8 mouse cellular contexts compared by ENCODE assay signal in the genomic region with DNA sequence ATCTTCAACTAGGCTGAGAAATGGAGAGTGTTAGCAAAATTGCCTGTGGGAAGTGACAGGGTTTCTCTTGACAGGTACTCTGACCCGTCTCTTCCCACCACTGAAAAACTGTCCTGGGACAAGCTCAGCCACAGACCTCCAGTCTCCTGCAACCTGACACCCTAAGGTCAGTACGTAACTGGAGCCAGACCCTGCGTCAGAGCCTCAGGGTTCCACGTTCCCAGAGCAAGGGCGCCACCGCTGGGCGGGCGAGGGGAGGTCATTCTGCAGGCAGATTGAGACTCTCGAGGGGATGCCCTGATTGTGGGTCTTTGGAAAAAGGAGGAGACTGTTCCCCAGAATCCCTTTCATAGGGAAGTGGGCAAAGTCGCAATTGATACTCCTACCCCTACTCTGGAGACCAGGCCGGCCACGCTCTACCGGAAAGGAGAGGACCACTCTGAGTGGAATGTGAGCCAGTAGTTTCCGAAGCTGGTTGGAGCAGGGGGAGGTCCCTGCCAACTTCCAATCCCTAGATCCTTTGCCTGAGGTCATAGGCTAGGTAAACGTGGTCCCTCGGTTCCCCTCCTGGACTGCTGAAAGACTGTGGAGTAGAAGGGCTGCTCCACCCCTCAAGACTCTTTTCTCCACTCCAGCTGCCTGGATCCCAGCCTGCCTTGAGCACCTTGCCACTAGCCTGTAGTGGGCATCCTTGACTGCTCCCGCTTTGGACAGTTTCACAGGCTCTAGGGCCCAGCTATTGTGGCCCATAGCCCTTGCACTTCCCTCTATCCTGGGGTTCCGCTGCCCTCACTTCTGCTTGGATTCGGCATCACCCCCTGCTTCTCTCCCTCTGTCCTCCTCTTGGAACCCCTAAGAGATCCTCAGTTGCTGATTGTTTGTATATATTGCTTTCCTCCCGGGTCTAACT.
DNase-seq lines count a peak whose midpoint lies in the region; ATAC-seq and TF ChIP-seq lines count a peak whose summit lies in the region.

No protein-coding gene starts in this region.

- no peaks in the 10 kb centered on the region for H3K36me3 ChIP-seq in ES-E14 (ENCODE audit: control insufficient read depth, insufficient read depth, low read length, poor library complexity, severe bottlenecking)
- H3K36me3 ChIP-seq in embryonic facial prominence, embryonic 13.5 days: no peaks in the 10 kb centered on the region
- no peaks in the 10 kb centered on the region for H3K36me3 ChIP-seq in heart, postnatal 0 days (replicated peaks; ENCODE audit: control insufficient read depth, insufficient read depth, low read length)
- no peaks in the 10 kb centered on the region for H3K36me3 ChIP-seq in limb, embryonic 12.5 days

- no peak overlapping the region for H3K9ac ChIP-seq in ES-E14 (ENCODE audit: insufficient read depth, low read depth, low read length, poor library complexity, severe bottlenecking)
- H3K9ac ChIP-seq in embryonic facial prominence, embryonic 13.5 days: no peak overlapping the region
- no peak overlapping the region for H3K9ac ChIP-seq in heart, postnatal 0 days (replicated peaks; ENCODE audit: low read depth, low read length)
- no peak overlapping the region for H3K9ac ChIP-seq in limb, embryonic 12.5 days (replicated peaks)

- in situ Hi-C loops in ES-E14 (cut with MboI; ENCODE audit: low sequenced_read_pairs in 2 of 2, unreplicated experiment in 2 of 2): no loop called here

- peak overlapping the region; percentile 40 for H3K4me2 ChIP-seq in embryonic facial prominence, embryonic 13.5 days
- 0 out of 2 replicates have a peak overlapping the region, but pooled peaks have one; percentile 14 for H3K4me2 ChIP-seq in heart, postnatal 0 days (ENCODE audit: low read depth, low read length)
- peak overlapping the region; percentile 41 for H3K4me2 ChIP-seq in limb, embryonic 12.5 days

- no peaks in the 10 kb centered on the region for H3K9me3 ChIP-seq in ES-E14 (ENCODE audit: control insufficient read depth, insufficient read depth, low read depth, low read length)
- H3K9me3 ChIP-seq in embryonic facial prominence, embryonic 13.5 days: no peaks in the 10 kb centered on the region
- no peaks in the 10 kb centered on the region for H3K9me3 ChIP-seq in heart, postnatal 0 days (replicated peaks; ENCODE audit: control insufficient read depth, low read length)
- no peaks in the 10 kb centered on the region for H3K9me3 ChIP-seq in limb, embryonic 12.5 days

- H3K4me1 ChIP-seq in ES-E14 (ENCODE audit: control insufficient read depth in 2 of 2, insufficient read depth in 2 of 2, low read length in 2 of 2, poor library complexity in 1 of 2): peaks cover 0 to 4% of the 10 kb centered on the region in 2 experiments; a peak in 1 of 4 replicates
- H3K4me1 ChIP-seq in embryonic facial prominence, embryonic 13.5 days: peaks cover 6% of the 10 kb centered on the region; the same call in 1 of the 2 replicates
- no peaks in the 10 kb centered on the region for H3K4me1 ChIP-seq in heart, postnatal 0 days (ENCODE audit: control insufficient read depth, insufficient read depth)
- 0 out of 2 replicates have a peak, but pooled peaks cover 4% of the 10 kb centered on the region for H3K4me1 ChIP-seq in limb, embryonic 12.5 days (replicated peaks)

- H3K27me3 ChIP-seq in embryonic facial prominence, embryonic 13.5 days: no peaks in the 10 kb centered on the region; the same call in none of the 2 replicates
- H3K27me3 ChIP-seq in heart, postnatal 0 days (ENCODE audit: control insufficient read depth, insufficient read depth, low read length): 0 out of 2 replicates have a peak, but pooled peaks cover 3% of the 10 kb centered on the region
- H3K27me3 ChIP-seq in limb, embryonic 12.5 days: peaks cover 2% of the 10 kb centered on the region; the same call in 1 of the 2 replicates

- no peak overlapping the region for H3K27ac ChIP-seq in ES-E14 (ENCODE audit: insufficient read depth, low read depth, low read length, poor library complexity, severe bottlenecking)
- no peak overlapping the region for H3K27ac ChIP-seq in embryonic facial prominence, embryonic 13.5 days
- no peak overlapping the region for H3K27ac ChIP-seq in heart, postnatal 0 days (ENCODE audit: low read depth)
- no peak overlapping the region for H3K27ac ChIP-seq in limb, embryonic 12.5 days

- 15% methylated on average over 20 of the region's 20 CpGs for WGBS in embryonic facial prominence, embryonic 13.5 days
- 13% methylated on average over 20 of the region's 20 CpGs for WGBS in heart, postnatal 0 days
- whole genome bisulfite sequencing in limb, embryonic 12.5 days: 16% methylated on average over 20 of the region's 20 CpGs

- peak overlapping the region in 1 of 2 experiments; percentile 51; a peak in 1 of 4 replicates for H3K4me3 ChIP-seq in ES-E14 (ENCODE audit: insufficient read depth in 1 of 2, low read depth in 1 of 2, low read length in 2 of 2, poor library complexity in 1 of 2, severe bottlenecking in 1 of 2)
- no peak overlapping the region for H3K4me3 ChIP-seq in embryonic facial prominence, embryonic 13.5 days
- H3K4me3 ChIP-seq in heart, postnatal 0 days (ENCODE audit: low read depth, low read length): no peak overlapping the region
- H3K4me3 ChIP-seq in limb, embryonic 12.5 days (replicated peaks): 0 out of 2 replicates have a peak overlapping the region, but pooled peaks have one; percentile 0

- ATAC-seq in embryonic facial prominence, embryonic 13.5 days (ENCODE audit: insufficient number of reproducible peaks, insufficient read depth, low FRiP score, low TSS enrichment, low read depth): peak; percentile 71; the same call in 1 of the 2 replicates
- ATAC-seq in heart, postnatal 0 days (ENCODE audit: insufficient read depth, low read depth): peak; percentile 95
- peak; percentile 86; the same call in 1 of the 2 replicates for ATAC-seq in limb, embryonic 12.5 days (ENCODE audit: insufficient number of reproducible peaks, insufficient read depth, low FRiP score, low TSS enrichment, low read depth)
- ATAC-seq in CD4-positive, CD25-positive, alpha-beta regulatory T cell, adult 4 months: no peak

- peak; percentile 83 for TF ChIP-seq CTCF in heart, postnatal 0 days (IDR thresholded peaks at IDR 0.05; ENCODE audit: low read depth)

- peak; percentile 90 for DNase-seq in heart, adult 11 months
- no peak for DNase-seq in heart, adult 8-10 months (ENCODE audit: low spot score)
- peak; percentile 62 for DNase-seq in ES-E14 (ENCODE audit: low read depth, low spot score)
- peak; percentile 67 for DNase-seq in heart, postnatal 0 days (ENCODE audit: low spot score)
- peak; percentile 34 for DNase-seq in ovary, postnatal 14 days (ENCODE audit: low spot score)

- no peak for TF ChIP-seq EP300 in heart, postnatal 0 days (IDR thresholded peaks at IDR 0.05; ENCODE audit: low read depth)

TF ChIP-seq in ES-E14, 5 proteins besides CTCF, POLR2A, EP300 and RAD21:
- TF ChIP-seq CHD2 (IDR thresholded peaks at IDR 0.05; ENCODE audit: low read depth, low read length) (no peak), HCFC1 (IDR thresholded peaks at IDR 0.05; ENCODE audit: borderline replicate concordance, insufficient read depth, low read length) (no peak), ZNF384 (IDR thresholded peaks at IDR 0.05; ENCODE audit: low read depth, low read length) (no peak), MAFK (IDR thresholded peaks at IDR 0.05; ENCODE audit: insufficient read depth, low read depth, low read length) (no peak), ZC3H11A (IDR thresholded peaks at IDR 0.05; ENCODE audit: borderline replicate concordance, low read depth, low read length) (no peak)
